Mouse (Mus musculus) heart, adult 2 months (tissue): ENCODE results near the gene Slc5a11. TPM values are rescaled to one million over a fixed set of nuclear protein-coding genes. Genes with fewer than 3 reads are reported as not detected.

Experiments used
- DNase-seq, 2 experiments: peaks; one replicate each; pipeline ENCODE4 v3.0.0; 2021
- H3K27ac ChIP-seq: fragments of 200-600 bp; 2 replicates; pipeline ENCODE4 v1.8.1; 2022
- H3K27me3 ChIP-seq: fragments of 200-500 bp; 2 replicates; pipeline ENCODE4 v1.6.1; 2012; ENCODE audit warnings: mild to moderate bottlenecking, low read length, inconsistent platforms, mixed read lengths; ENCODE audit not compliant: control insufficient read depth, insufficient read depth
- H3K36me3 ChIP-seq: fragments of 200-500 bp; 2 replicates; pipeline ENCODE4 v1.6.1; 2012; ENCODE audit warnings: low read length, inconsistent platforms; ENCODE audit not compliant: control insufficient read depth, insufficient read depth
- H3K4me1 ChIP-seq: fragments of 200-500 bp; 2 replicates; pipeline ENCODE4 v1.6.1; 2011; ENCODE audit warnings: low read length; ENCODE audit not compliant: control insufficient read depth, insufficient read depth
- H3K4me3 ChIP-seq: fragments of 200-600 bp; 2 replicates; pipeline ENCODE4 v1.8.1; 2022
- H3K79me2 ChIP-seq: fragments of 200-500 bp; replicated peaks from 2 replicates; pipeline ENCODE4 v1.6.1; 2012; ENCODE audit warnings: mild to moderate bottlenecking, inconsistent platforms, low read length, moderate library complexity, mixed read lengths; ENCODE audit not compliant: control insufficient read depth, insufficient read depth
- H3K9ac ChIP-seq: fragments of 200-500 bp; 2 replicates; pipeline ENCODE4 v1.6.1; 2012; ENCODE audit warnings: low read depth, mild to moderate bottlenecking, control low read depth, inconsistent platforms, low read length, mixed read lengths
- CTCF ChIP-seq: fragments of 200-600 bp; IDR thresholded peaks from 2 replicates; pipeline ENCODE4 v1.8.1; 2022; ENCODE audit warnings: antibody characterized with exemption, mild to moderate bottlenecking, moderate library complexity
- EP300 ChIP-seq: fragments of 200-500 bp; IDR thresholded peaks from 2 replicates; pipeline ENCODE4 v1.6.1; 2011; ENCODE audit warnings: low read depth, low read length, control low read depth; ENCODE audit not compliant: insufficient read depth
- POLR2A ChIP-seq: fragments of 200-500 bp; IDR thresholded peaks from 2 replicates; pipeline ENCODE4 v1.6.1; 2011; ENCODE audit warnings: mild to moderate bottlenecking, low read depth, low read length, control low read depth; ENCODE audit not compliant: insufficient read depth
- WGBS: fragments of 180-500 bp; shearing (Covaris S2); methylation state at CpG from one replicate; pipeline ENCODE4 v1.1.7; 2018; 5-methylcytosine and 5-hydroxymethylcytosine counted together
- intact Hi-C: fragments of 180-260 bp; cut with DNase I; formaldehyde crosslinking; loops from one replicate; pipeline ENCODE4 v1.15.1; 2025
- polyA plus RNA-seq: library from polyadenylated mRNA; depleted of rRNA; stranded (reverse); fragments of >200 nt; gene quantifications from 2 replicates; pipeline ENCODE4 v1.2.3, GENCODE M21; 2012
- total RNA-seq, 2 experiments: library from RNA; stranded (reverse); gene quantifications; 2 replicates each; pipeline ENCODE4 v1.2.3; 2021

Gene Slc5a11
- total and polyA plus RNA-seq, 3 experiments = 0.10 TPM; not detected in 2

DNA sequence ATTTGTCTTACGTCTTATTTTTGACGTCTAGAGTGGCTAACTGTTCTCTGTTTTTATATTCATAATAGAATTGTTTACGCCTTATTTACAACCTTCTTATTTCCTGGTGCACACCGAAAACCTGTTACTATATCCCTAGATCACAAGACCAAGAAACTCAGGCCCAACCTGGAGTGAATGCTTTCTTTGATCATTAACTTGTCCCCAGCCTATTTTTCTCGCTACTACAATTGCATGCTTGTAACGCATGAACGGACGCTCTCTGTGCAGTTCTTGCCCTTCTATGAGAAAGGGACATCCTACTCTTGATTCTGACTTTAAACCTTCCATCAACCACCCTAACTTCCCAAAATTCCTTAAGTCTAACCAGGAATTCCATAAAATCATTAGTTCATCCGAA is 9.5 kb downstream of the Slc5a11 start:
- intact Hi-C loops = no loop called here
- Histone ChIP-seq H3K27me3 (no peaks in the 10 kb centered on the region), H3K27ac (no peak overlapping the region), H3K4me3 (no peak overlapping the region), H3K4me1 (no peaks in the 10 kb centered on the region), H3K79me2 (no peaks in the 10 kb centered on the region), H3K9ac (no peak overlapping the region), H3K36me3 (no peaks in the 10 kb centered on the region)
- DNase-seq = no peak
- TF ChIP-seq EP300 = no peak
- TF ChIP-seq CTCF = no peak
- no peak for TF ChIP-seq POLR2A
- 90% methylated on average over 9 of the region's 9 CpGs for WGBS

DNA sequence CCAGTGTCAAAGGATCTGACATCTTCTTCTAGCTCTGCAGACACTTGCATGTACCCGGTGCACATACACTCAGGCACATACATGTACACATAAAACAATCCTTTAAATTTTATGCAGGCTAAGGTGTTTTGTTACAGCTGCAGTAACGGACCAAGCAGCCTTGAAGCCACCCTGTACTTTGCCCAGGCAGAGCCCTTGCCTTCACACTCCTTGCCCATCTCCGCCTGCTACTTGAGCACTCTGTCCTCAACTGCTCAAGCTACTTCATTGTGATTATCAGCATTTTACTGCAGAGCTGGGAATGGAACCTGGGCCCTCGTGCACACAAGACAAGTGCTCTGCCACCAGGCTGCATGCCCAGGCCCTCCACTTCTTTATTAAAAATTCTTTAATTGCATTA is 10.6 kb downstream of the Slc5a11 start:
- Histone ChIP-seq H3K4me1 (no peaks in the 10 kb centered on the region), H3K27me3 (no peaks in the 10 kb centered on the region), H3K4me3 (no peak overlapping the region), H3K36me3 (no peaks in the 10 kb centered on the region), H3K79me2 (no peaks in the 10 kb centered on the region), H3K9ac (no peak overlapping the region), H3K27ac (no peak overlapping the region)
- 84% methylated on average over 4 of the region's 4 CpGs for whole genome bisulfite sequencing
- no peak for DNase-seq
- intact Hi-C loops = no loop called here
- no peak for TF ChIP-seq POLR2A
- no peak for TF ChIP-seq CTCF
- TF ChIP-seq EP300 = no peak

DNA sequence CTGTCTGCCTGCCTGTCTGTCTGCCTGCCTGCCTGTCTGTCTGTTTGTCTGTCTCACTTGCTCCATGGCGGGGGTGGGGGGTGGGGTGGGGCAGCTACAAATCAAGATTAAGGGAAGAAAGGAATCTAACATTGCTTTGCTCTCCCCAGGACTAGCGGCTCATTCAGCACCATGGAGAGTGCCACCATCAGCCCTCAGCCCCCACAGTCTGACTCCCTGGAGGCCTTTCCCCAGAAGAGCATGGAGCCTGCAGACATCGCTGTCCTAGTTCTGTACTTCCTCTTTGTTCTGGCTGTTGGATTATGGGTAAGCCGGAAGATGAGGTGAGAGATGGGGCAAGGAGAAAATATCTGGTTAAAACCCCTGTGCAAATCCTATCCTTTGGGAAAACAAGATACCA is 20.9 kb downstream of the Slc5a11 start:
- TF ChIP-seq CTCF (no peak), POLR2A (no peak), EP300 (no peak)
- H3K79me2 ChIP-seq = no peaks in the 10 kb centered on the region
- intact Hi-C loops = no loop called here
- H3K27me3 ChIP-seq = no peaks in the 10 kb centered on the region; the same call in 1 of the 2 replicates
- H3K4me3 ChIP-seq = no peak overlapping the region
- H3K4me1 ChIP-seq = no peaks in the 10 kb centered on the region
- no peak overlapping the region for H3K9ac ChIP-seq
- no peak overlapping the region for H3K27ac ChIP-seq
- DNase-seq = no peak
- WGBS = 17% methylated on average over 4 of the region's 4 CpGs
- H3K36me3 ChIP-seq = no peaks in the 10 kb centered on the region

DNA sequence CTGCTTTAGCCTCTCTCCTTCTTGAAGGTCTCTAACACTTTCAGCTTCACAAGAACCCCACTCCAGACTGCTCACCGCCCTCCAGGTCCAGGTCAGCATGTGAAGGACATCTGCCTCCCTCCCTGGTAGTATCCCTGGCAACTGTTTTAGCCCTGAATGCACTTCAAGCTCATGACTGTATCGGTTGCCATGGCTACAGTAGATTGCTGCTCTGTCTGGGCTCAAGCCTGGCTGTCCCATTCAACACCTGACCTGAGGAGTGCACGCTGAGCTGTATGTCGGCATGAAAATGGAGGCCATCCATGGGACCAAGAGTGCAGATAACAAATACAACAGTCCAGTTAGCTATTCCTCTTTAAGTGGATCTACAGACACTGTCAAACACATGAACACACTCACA is 24.0 kb downstream of the Slc5a11 start:
- DNase-seq = no peak
- TF ChIP-seq POLR2A = no peak
- no peak for TF ChIP-seq EP300
- TF ChIP-seq CTCF = no peak
- H3K9ac ChIP-seq = no peak overlapping the region
- no peaks in the 10 kb centered on the region for H3K79me2 ChIP-seq
- H3K4me1 ChIP-seq = no peaks in the 10 kb centered on the region
- no peak overlapping the region for H3K27ac ChIP-seq
- WGBS = 62% methylated on average over 4 of the region's 4 CpGs
- H3K4me3 ChIP-seq = no peak overlapping the region
- H3K27me3 ChIP-seq = no peaks in the 10 kb centered on the region; the same call in 1 of the 2 replicates
- intact Hi-C loops = no loop called here
- H3K36me3 ChIP-seq = no peaks in the 10 kb centered on the region

DNA sequence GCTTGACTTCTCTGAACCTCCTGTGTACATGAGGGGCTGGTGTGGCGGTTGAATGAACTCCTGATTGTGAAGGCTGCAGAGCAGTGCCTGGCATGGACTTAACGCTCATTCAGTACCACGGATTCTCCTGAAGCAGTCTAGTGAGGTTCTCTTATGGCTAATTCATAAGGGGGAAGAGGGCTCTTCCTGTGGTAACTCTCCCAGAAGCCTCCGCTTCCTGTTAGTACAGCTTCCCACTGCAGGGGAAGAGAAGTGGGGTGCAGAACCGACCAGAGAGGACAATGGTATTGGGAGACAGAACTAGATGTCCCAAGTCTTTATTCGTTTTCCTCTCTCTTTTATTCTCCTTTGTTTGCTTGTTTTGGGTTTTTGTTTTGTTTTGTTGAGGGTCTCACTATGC is 25.5 kb downstream of the Slc5a11 start:
- TF ChIP-seq POLR2A = no peak
- TF ChIP-seq EP300 = no peak
- TF ChIP-seq CTCF = no peak
- 46% methylated on average over 6 of the region's 6 CpGs for WGBS
- no peak overlapping the region for H3K27ac ChIP-seq

DNA sequence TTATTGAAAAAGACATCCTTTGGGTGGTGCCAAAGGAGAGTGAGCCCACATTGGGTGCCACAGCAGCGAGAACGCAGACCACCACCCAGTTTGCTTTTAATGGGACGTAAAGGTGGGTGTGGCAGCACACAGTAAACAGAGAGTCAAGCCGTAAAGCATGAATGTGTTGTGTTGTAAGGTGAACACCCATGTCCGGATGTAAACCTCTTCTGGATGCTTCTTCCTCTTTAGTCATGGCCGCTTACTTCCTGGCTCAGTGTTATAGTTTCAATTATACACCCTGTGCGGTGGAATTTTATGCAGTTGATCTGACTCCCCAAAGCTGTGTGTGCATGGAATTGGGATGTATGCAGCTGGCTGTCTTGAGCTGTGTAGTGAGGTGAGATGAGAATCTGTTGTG is 27.7 kb downstream of the Slc5a11 start:
- Histone ChIP-seq H3K27me3 (no peaks in the 10 kb centered on the region), H3K27ac (no peak overlapping the region), H3K9ac (no peak overlapping the region), H3K4me3 (no peak overlapping the region), H3K79me2 (no peaks in the 10 kb centered on the region), H3K36me3 (no peaks in the 10 kb centered on the region), H3K4me1 (no peaks in the 10 kb centered on the region)
- no peak for DNase-seq
- TF ChIP-seq POLR2A (no peak), EP300 (no peak), CTCF (no peak)
- 87% methylated on average over 7 of the region's 7 CpGs for WGBS
- intact Hi-C loops = no loop called here

More for the DNA sequence above, 25.5 kb downstream of the Slc5a11 start:
- no peak for DNase-seq
- no peaks in the 10 kb centered on the region for H3K79me2 ChIP-seq
- H3K4me3 ChIP-seq = no peak overlapping the region
- intact Hi-C loops = no loop called here
- H3K9ac ChIP-seq = no peak overlapping the region
- H3K4me1 ChIP-seq = no peaks in the 10 kb centered on the region
- no peaks in the 10 kb centered on the region for H3K36me3 ChIP-seq
- no peaks in the 10 kb centered on the region; the same call in 1 of the 2 replicates for H3K27me3 ChIP-seq
